Mouse (Mus musculus) C2C12 (cell line): Measurements from ENCODE around the gene Timm29. TPM values are rescaled to one million over a fixed set of nuclear protein-coding genes. Genes with fewer than 3 reads are reported as not detected.

Source experiments
- H3K27me3 ChIP-seq: one replicate; pipeline ENCODE4 v1.6.1; 2011; ENCODE audit not compliant: control insufficient read depth, insufficient read depth, insufficient read length
- H3K36me3 ChIP-seq: one replicate; pipeline ENCODE4 v1.6.1; 2011; ENCODE audit not compliant: control insufficient read depth, insufficient read depth
- H3K4me3 ChIP-seq: one replicate; pipeline ENCODE4 v1.5.1; 2011; ENCODE audit warnings: mild to moderate bottlenecking, control low read depth; ENCODE audit not compliant: poor library complexity, insufficient read depth, severe bottlenecking
- H3K79me2 ChIP-seq: one replicate; pipeline ENCODE4 v1.6.1; 2011; ENCODE audit not compliant: control insufficient read depth, insufficient read depth
- H3K79me3 ChIP-seq: one replicate; pipeline ENCODE4 v1.6.1; 2011; ENCODE audit warnings: low read depth, control low read depth
- H3ac ChIP-seq: one replicate; pipeline ENCODE3; 2011; ENCODE audit warnings: low read depth; ENCODE audit not compliant: control insufficient read depth, insufficient read length
- CEBPB ChIP-seq: IDR thresholded peaks from one replicate; pipeline ENCODE4 v1.6.1; 2011; ENCODE audit warnings: low read depth, mild to moderate bottlenecking, control low read depth, moderate library complexity
- CTCF ChIP-seq: IDR thresholded peaks from one replicate; pipeline ENCODE4 v1.5.1; 2011; ENCODE audit not compliant: control insufficient read depth, insufficient read depth, insufficient read length
- FOSL1 ChIP-seq: IDR thresholded peaks from one replicate; pipeline ENCODE4 v1.8.0; 2011; ENCODE audit warnings: mild to moderate bottlenecking, low read length; ENCODE audit not compliant: poor library complexity, insufficient read depth, severe bottlenecking
- MAX ChIP-seq: IDR thresholded peaks from one replicate; pipeline ENCODE4 v1.6.1; 2011; ENCODE audit warnings: mild to moderate bottlenecking, control low read depth
- MYOD1 ChIP-seq: IDR thresholded peaks from one replicate; pipeline ENCODE4 v1.6.1; 2011; ENCODE audit warnings: low read depth; ENCODE audit not compliant: control insufficient read depth, insufficient read length
- MYOG ChIP-seq: IDR thresholded peaks from one replicate; pipeline ENCODE4 v1.6.1; 2011; ENCODE audit not compliant: control insufficient read depth, insufficient read length; ENCODE audit errors: extremely low read depth
- USF1 ChIP-seq: IDR thresholded peaks from one replicate; pipeline ENCODE4 v1.6.1; 2011; ENCODE audit warnings: low read depth, mild to moderate bottlenecking, control low read depth, moderate library complexity
- polyA plus RNA-seq: library from polyadenylated mRNA; unstranded; fragments of >200 nt; fragmentation: generic; extraction: Trizol; gene quantifications from one replicate; pipeline ENCODE4 v1.2.1, GENCODE M21; 2012; ENCODE audit warnings: missing spikeins

The Timm29 gene
- polyA plus RNA-seq, 1 experiment: 20.8 TPM

GRCm38 (mm10) chr9:21575253-21575652, 17.3 kb upstream of the Timm29 start:
- H3K4me3 ChIP-seq: no peak overlapping the region
- H3K27me3 ChIP-seq: no peaks in the 10 kb centered on the region
- no peak for TF ChIP-seq USF1
- no peak for TF ChIP-seq CTCF
- no peak for TF ChIP-seq FOSL1
- TF ChIP-seq MYOD1: no peak
- no peak for TF ChIP-seq CEBPB
- no peak for TF ChIP-seq MAX
- TF ChIP-seq MYOG: no peak
- H3K79me3 ChIP-seq: no peaks in the 10 kb centered on the region
- H3ac ChIP-seq: no peak overlapping the region
- peaks cover 49% of the 10 kb centered on the region for H3K36me3 ChIP-seq
- H3K79me2 ChIP-seq: no peaks in the 10 kb centered on the region

DNA sequence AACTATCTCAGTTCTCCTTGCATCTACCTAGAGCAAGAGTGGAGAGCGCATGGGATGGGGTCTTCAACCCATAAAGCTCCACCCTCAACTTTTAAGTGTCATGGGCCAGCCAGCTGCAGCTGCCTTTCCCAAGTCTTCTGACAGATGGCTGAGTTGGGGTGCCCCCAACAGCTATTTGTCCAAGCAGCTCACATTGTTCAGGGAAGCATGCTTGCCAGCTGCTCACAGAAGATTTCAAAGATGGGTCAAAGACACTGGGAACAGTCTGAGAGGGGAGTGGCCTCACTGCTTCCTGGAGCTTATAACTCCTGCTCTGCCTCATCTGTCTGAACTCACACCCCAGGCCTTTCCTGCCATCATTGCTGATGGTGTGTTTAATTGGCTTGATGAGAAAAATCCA, 16.2 kb upstream of the Timm29 start:
- no peak for TF ChIP-seq MYOG
- no peaks in the 10 kb centered on the region for H3K79me3 ChIP-seq
- H3K79me2 ChIP-seq: no peaks in the 10 kb centered on the region
- H3ac ChIP-seq: no peak overlapping the region
- H3K4me3 ChIP-seq: no peak overlapping the region
- H3K36me3 ChIP-seq: peaks cover 46% of the 10 kb centered on the region
- no peaks in the 10 kb centered on the region for H3K27me3 ChIP-seq

GRCm38 (mm10) chr9:21578226-21578625, 14.3 kb upstream of the Timm29 start:
- Histone ChIP-seq H3K27me3 (no peaks in the 10 kb centered on the region), H3K79me3 (no peaks in the 10 kb centered on the region), H3K79me2 (no peaks in the 10 kb centered on the region), H3K4me3 (no peak overlapping the region), H3ac (no peak overlapping the region), H3K36me3 (peaks cover 50% of the 10 kb centered on the region)
- no peak for TF ChIP-seq CEBPB
- no peak for TF ChIP-seq MYOG
- no peak for TF ChIP-seq FOSL1
- TF ChIP-seq MYOD1: no peak
- TF ChIP-seq MAX: no peak
- TF ChIP-seq CTCF: no peak

- Histone ChIP-seq H3K27me3 (no peaks in the 10 kb centered on the region), H3ac (no peak overlapping the region), H3K4me3 (no peak overlapping the region), H3K36me3 (peaks cover 75% of the 10 kb centered on the region), H3K79me3 (no peaks in the 10 kb centered on the region), H3K79me2 (no peaks in the 10 kb centered on the region)
- TF ChIP-seq MYOG (no peak), MAX (no peak), MYOD1 (no peak), CEBPB (no peak), USF1 (no peak), CTCF (no peak), FOSL1 (no peak)
Observed at GRCm38 (mm10) chr9:21585401-21585800, 7.1 kb upstream of the Timm29 start.

DNA sequence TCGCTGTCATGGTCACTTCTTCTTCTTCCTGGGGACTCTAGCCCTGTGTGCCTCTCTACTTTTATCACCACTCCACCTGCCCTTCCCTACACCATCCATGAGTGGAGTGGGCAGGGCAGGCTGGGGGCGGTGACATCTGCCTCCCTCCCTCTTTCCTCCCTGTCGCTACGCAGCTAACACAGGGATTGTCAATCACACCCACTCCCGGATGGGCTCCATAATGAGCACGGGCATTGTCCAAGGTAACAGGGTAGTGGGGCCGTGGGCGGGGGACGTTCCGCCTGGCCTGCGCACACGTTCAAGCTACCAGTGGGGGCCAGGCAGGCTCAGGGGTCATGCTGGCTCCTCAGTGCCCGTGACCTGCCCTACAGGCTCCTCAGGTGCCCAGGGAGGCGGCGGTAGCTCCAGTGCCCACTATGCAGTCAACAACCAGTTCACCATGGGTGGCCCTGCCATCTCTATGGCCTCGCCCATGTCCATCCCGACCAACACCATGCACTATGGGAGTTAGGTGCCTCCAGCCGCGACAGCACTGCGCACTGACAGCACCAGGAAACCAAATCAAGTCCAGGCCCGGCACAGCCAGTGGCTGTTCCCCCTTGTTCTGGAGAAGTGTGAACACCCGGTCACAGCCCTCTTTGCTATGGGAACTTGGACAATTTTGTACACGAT, 4.7 kb upstream of the Timm29 start:
- Histone ChIP-seq H3K79me2 (no peaks in the 10 kb centered on the region), H3K79me3 (no peaks in the 10 kb centered on the region), H3K27me3 (no peaks in the 10 kb centered on the region), H3K4me3 (no peak overlapping the region), H3ac (no peak overlapping the region), H3K36me3 (peaks cover 54% of the 10 kb centered on the region)
- TF ChIP-seq USF1: no peak
- TF ChIP-seq CTCF: no peak
- no peak for TF ChIP-seq MYOD1
- TF ChIP-seq CEBPB: no peak
- TF ChIP-seq FOSL1: no peak
- no peak for TF ChIP-seq MAX
- TF ChIP-seq MYOG: no peak

GRCm38 (mm10) chr9:21588350-21588749, 4.2 kb upstream of the Timm29 start:
- Histone ChIP-seq H3ac (no peak overlapping the region), H3K79me3 (no peaks in the 10 kb centered on the region), H3K79me2 (peaks cover 5% of the 10 kb centered on the region), H3K4me3 (no peak overlapping the region), H3K27me3 (no peaks in the 10 kb centered on the region), H3K36me3 (peaks cover 49% of the 10 kb centered on the region)
- TF ChIP-seq MYOD1 (no peak), MAX (no peak), MYOG (no peak), FOSL1 (no peak), CTCF (no peak), CEBPB (no peak), USF1 (no peak)
